Mouse (Mus musculus): Measurements from ENCODE around the gene Btnl6.

GRCm38 (mm10) chr17:34516514-34516913 lies 638 bp downstream of the Btnl6 start:
- no peak for TF ChIP-seq CTCF (IDR thresholded peaks at IDR 0.05; ENCODE audit: borderline replicate concordance, control insufficient read depth, extremely low read depth, insufficient read depth, low read length, poor library complexity)
- TF ChIP-seq POLR2A (IDR thresholded peaks at IDR 0.05; ENCODE audit: control insufficient read depth, extremely low read depth, insufficient read depth, low read length, poor library complexity) = no peak
